Mouse (Mus musculus) thymus, adult 2 months (tissue): ENCODE data around the gene Tubb2b. TPM values are rescaled to one million over a fixed set of nuclear protein-coding genes. Genes with fewer than 3 reads are reported as not detected.
A peak's percentile ranks its signal among the peaks of the same experiment; 100 is the strongest.

ENCODE experiments used
- DNase-seq: peaks from one replicate; pipeline ENCODE4 v3.0.0; 2021
- H3K27ac ChIP-seq: fragments of 200-500 bp; 2 replicates; pipeline ENCODE4 v1.5.1; 2012; ENCODE audit warnings: low read length, control low read depth; ENCODE audit not compliant: control insufficient read depth, insufficient read depth
- H3K27me3 ChIP-seq: fragments of 200-500 bp; 2 replicates; pipeline ENCODE4 v1.6.1; 2012; ENCODE audit warnings: mild to moderate bottlenecking, low read length, moderate library complexity, mixed read lengths; ENCODE audit not compliant: control insufficient read depth, insufficient read depth
- H3K36me3 ChIP-seq: fragments of 200-500 bp; 2 replicates; pipeline ENCODE4 v1.6.1; 2012; ENCODE audit warnings: mild to moderate bottlenecking, low read length, moderate library complexity; ENCODE audit not compliant: control insufficient read depth, insufficient read depth
- H3K4me1 ChIP-seq: fragments of 200-500 bp; replicated peaks from 2 replicates; pipeline ENCODE4 v1.6.1; 2012; ENCODE audit warnings: low read length; ENCODE audit not compliant: control insufficient read depth, insufficient read depth
- H3K4me3 ChIP-seq: fragments of 200-500 bp; 2 replicates; pipeline ENCODE4 v1.5.1; 2012; ENCODE audit warnings: mild to moderate bottlenecking, low read length, control low read depth, moderate library complexity; ENCODE audit not compliant: control insufficient read depth, insufficient read depth
- CTCF ChIP-seq: fragments of 200-500 bp; IDR thresholded peaks from 2 replicates; pipeline ENCODE4 v1.5.1; 2012; ENCODE audit warnings: mild to moderate bottlenecking, control low read depth, low read length, moderate library complexity, borderline replicate concordance; ENCODE audit not compliant: control insufficient read depth, poor library complexity, insufficient read depth; ENCODE audit errors: extremely low read depth
- POLR2A ChIP-seq: fragments of 200-500 bp; IDR thresholded peaks from 2 replicates; pipeline ENCODE4 v1.6.1; 2012; ENCODE audit warnings: mild to moderate bottlenecking, low read length, control low read depth, moderate library complexity; ENCODE audit not compliant: control insufficient read depth, poor library complexity, insufficient read depth; ENCODE audit errors: extremely low read depth
- WGBS: fragments of 180-500 bp; shearing (Covaris S2); methylation state at CpG from one replicate; pipeline ENCODE4 v1.1.7; 2018; 5-methylcytosine and 5-hydroxymethylcytosine counted together
- polyA plus RNA-seq: library from polyadenylated mRNA; depleted of rRNA; stranded (reverse); fragments of >200 nt; gene quantifications from 2 replicates; pipeline ENCODE4 v1.2.3, GENCODE M21; 2012

Gene Tubb2b
- polyA plus RNA-seq, 1 experiment = 217 TPM

- H3K27ac ChIP-seq = peak overlapping the region; percentile 96
- DNase-seq = no peak
- H3K4me1 ChIP-seq = peaks cover 39% of the 10 kb centered on the region
- H3K4me3 ChIP-seq = no peak overlapping the region
- WGBS = 6% methylated on average over 4 of the region's 4 CpGs
- no peaks in the 10 kb centered on the region; the same call in 1 of the 2 replicates for H3K36me3 ChIP-seq
- TF ChIP-seq CTCF (no peak), POLR2A (no peak)
- no peaks in the 10 kb centered on the region for H3K27me3 ChIP-seq
Observed at GRCm38 (mm10) chr13:34119406-34119805, 10.9 kb downstream of the Tubb2b start.

GRCm38 (mm10) chr13:34118816-34119215 lies 11.4 kb downstream of the Tubb2b start:
- Histone ChIP-seq H3K27ac (peak overlapping the region; percentile 91), H3K36me3 (no peaks in the 10 kb centered on the region; the same call in 1 of the 2 replicates), H3K4me3 (no peak overlapping the region), H3K27me3 (no peaks in the 10 kb centered on the region), H3K4me1 (peaks cover 45% of the 10 kb centered on the region)
- no peak for DNase-seq
- no peak for TF ChIP-seq CTCF
- TF ChIP-seq POLR2A = no peak
- 29% methylated on average over 4 of the region's 4 CpGs for whole genome bisulfite sequencing

GRCm38 (mm10) chr13:34116508-34116907 lies 13.8 kb downstream of the Tubb2b start:
- H3K27me3 ChIP-seq = no peaks in the 10 kb centered on the region
- H3K4me1 ChIP-seq = peaks cover 45% of the 10 kb centered on the region
- no peak for DNase-seq
- H3K27ac ChIP-seq = no peak overlapping the region
- WGBS = 75% methylated on average over 6 of the region's 6 CpGs
- no peak for TF ChIP-seq POLR2A
- TF ChIP-seq CTCF = no peak
- H3K36me3 ChIP-seq = no peaks in the 10 kb centered on the region; the same call in 1 of the 2 replicates
- no peak overlapping the region for H3K4me3 ChIP-seq

DNA sequence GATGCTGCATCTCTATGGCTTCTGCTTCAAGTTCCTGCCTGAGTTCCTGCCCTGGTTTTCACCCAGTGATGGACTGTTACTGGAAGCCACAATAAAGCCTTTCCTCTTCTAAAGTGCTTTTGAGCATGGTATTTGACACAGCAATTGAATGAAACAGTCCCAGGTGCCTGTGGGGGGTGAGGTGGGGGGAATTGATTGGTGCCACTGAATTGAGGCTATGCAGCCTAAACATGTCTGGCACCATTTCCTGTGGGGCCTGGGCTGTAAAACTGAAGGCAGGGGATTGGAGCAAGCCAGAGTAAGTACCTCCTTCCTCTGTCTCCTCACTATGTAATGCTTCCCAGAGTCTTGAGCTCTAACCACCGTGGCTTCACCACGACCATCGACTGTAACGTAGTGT lies 15.6 kb downstream of the Tubb2b start:
- DNase-seq = no peak
- H3K4me3 ChIP-seq = no peak overlapping the region
- H3K27ac ChIP-seq = peak overlapping the region; percentile 71
- WGBS = 11% methylated on average over 4 of the region's 4 CpGs
- no peaks in the 10 kb centered on the region for H3K27me3 ChIP-seq
- H3K4me1 ChIP-seq = peaks cover 34% of the 10 kb centered on the region
- H3K36me3 ChIP-seq = no peaks in the 10 kb centered on the region
- TF ChIP-seq POLR2A (no peak), CTCF (no peak)

- DNase-seq = no peak
- WGBS = 95% methylated on average over 3 of the region's 3 CpGs
- TF ChIP-seq POLR2A = no peak
- TF ChIP-seq CTCF = no peak
- no peak overlapping the region for H3K4me3 ChIP-seq
- no peak overlapping the region for H3K27ac ChIP-seq
- H3K4me1 ChIP-seq = peaks cover 32% of the 10 kb centered on the region
- no peaks in the 10 kb centered on the region for H3K27me3 ChIP-seq
- H3K36me3 ChIP-seq = no peaks in the 10 kb centered on the region
Observed at GRCm38 (mm10) chr13:34113086-34113485, 17.2 kb downstream of the Tubb2b start.

- TF ChIP-seq CTCF (no peak), POLR2A (no peak)
- Histone ChIP-seq H3K27me3 (no peaks in the 10 kb centered on the region), H3K4me1 (peaks cover 32% of the 10 kb centered on the region), H3K4me3 (no peak overlapping the region), H3K36me3 (no peaks in the 10 kb centered on the region), H3K27ac (no peak overlapping the region)
- WGBS = 94% methylated on average over 5 of the region's 5 CpGs
- no peak for DNase-seq
Observed at GRCm38 (mm10) chr13:34112369-34113081, 17.7 kb downstream of the Tubb2b start.

- TF ChIP-seq CTCF (no peak), POLR2A (no peak)
- Histone ChIP-seq H3K36me3 (no peaks in the 10 kb centered on the region), H3K27ac (no peak overlapping the region), H3K4me1 (peaks cover 29% of the 10 kb centered on the region), H3K27me3 (no peaks in the 10 kb centered on the region), H3K4me3 (no peak overlapping the region)
- DNase-seq = no peak
- WGBS = 96% methylated on average over 3 of the region's 3 CpGs
Observed at GRCm38 (mm10) chr13:34111878-34112277, 18.4 kb downstream of the Tubb2b start.
